Mouse (Mus musculus) left cerebral cortex, adult 6 months (tissue): ENCODE results near the gene Flad1. TPM values are rescaled to one million over a fixed set of nuclear protein-coding genes. Genes with fewer than 3 reads are reported as not detected.

Experiments
- long read RNA-seq, 2 experiments: library from polyadenylated mRNA; unstranded; transcript quantifications; one replicate each; pipeline ENCODE4 v2.0.0; 2019 to 2020
- polyA plus RNA-seq: library from polyadenylated mRNA; unstranded; fragments of <200 nt; fragmentation: Nextera tagmentation; gene quantifications from 2 replicates; pipeline ENCODE4 v1.2.3, GENCODE M21; 2021

Flad1 gene
- polyA plus RNA-seq, result 22.6 and 32.3 TPM in 2 replicates
- long read RNA-seq, experiment 1, transcript Flad1-202 (8 exons, 2,238 nt), result minor isoform, 25 of 182 reads
- long read RNA-seq, experiment 1, transcript Flad1-204 (8 exons, 2,892 nt), result major isoform, 86 of 182 reads
- long read RNA-seq, experiment 1, partial matches to known transcripts, result 11 of 182 reads
- long read RNA-seq, experiment 1, other reads (novel, unspliced or antisense), result 60 of 182 reads
- long read RNA-seq, experiment 2, transcript Flad1-204 (8 exons, 2,892 nt), result major isoform, 17 of 37 reads
- long read RNA-seq, experiment 2, transcript Flad1-202 (8 exons, 2,238 nt), result minor isoform, 5 of 37 reads
- long read RNA-seq, experiment 2, partial matches to known transcripts, result 5 of 37 reads
- long read RNA-seq, experiment 2, other reads (novel, unspliced or antisense), result 10 of 37 reads

DNA sequence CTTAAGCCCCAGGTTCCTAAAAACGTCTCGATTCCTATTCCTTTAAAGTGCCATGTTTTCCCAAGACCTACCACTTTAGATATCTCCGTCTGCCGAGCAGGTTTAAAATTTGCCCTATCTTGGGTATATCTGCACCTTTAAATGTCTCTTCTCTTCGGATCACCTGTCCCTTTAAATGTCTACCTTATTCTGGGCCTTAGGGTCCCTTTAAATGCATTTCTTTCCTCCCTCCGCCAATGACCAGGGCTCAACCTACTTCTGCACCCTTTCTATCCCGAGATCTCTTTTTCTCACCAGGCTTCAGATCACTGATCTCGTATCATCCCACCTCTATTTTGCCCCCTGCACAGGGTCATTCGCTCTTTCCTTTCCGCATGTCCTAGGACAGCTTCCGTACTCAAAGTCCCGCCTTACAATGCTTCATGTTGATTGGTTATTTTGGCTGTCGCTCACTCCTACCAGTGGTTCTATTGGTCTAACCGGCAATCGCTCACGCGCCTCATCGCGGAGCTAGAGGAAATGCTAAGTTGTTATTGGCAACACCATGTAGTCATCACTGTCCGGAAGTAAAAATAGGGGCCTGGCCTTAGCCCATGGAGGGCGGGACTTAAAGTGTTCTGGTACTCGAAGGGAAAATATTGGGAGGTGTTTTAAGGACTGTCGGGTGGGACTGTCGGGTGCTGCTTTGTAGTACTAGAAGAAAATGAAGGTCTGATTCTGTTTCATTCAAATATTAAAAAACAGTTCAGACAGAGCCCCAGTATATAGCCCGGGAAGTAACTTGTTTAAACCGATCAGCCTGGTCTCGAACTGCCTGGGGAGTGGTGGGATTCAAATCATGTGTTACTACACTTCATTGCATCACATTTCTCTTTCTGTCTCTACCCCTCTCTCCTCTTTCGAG, at the start of gene Flad1:
Flad1 (minus strand) TSS at position 381 of the 904 bp plus-strand sequence.

DNA sequence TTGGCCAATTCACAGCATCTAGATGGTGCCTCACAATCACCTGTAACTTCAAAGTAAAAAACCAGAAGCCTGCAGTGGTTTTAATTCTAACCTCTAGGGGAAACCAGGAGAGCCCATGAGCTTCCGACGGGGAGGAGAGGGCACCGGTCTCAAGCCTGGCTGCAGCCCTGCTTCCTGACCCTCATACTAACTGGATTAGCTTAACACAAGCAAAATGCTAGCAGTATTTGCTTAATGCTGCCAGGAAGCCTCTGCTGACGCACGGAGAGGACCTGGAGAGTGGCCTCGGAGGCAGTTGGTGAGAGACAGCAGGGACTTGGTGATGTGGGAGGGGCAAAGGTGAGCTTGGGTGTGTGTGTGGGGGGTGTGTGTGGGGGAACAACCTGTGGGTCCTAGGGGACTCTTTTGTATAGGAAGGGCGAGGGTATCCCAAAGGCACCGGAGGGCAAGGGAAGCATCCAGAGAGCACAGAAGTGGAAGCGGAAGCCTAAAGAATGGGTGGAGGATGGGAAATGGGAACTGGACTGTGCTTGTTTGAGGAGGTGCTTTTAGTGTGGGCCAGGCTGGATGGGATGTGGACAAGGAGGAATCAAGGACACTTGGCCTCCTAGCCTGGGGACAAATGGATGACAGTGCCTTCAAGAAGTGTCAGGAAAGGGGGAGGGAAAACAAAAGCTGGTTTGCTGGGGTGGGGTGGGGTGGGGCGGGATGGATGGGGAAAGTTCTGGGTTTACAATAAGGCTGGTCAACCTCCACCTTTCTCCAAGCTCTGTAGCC, 42.9 kb upstream of the Flad1 start, which contains the start of gene Pmvk:
Pmvk (plus strand) TSS at position 141 of the 777 bp plus-strand sequence.

DNA sequence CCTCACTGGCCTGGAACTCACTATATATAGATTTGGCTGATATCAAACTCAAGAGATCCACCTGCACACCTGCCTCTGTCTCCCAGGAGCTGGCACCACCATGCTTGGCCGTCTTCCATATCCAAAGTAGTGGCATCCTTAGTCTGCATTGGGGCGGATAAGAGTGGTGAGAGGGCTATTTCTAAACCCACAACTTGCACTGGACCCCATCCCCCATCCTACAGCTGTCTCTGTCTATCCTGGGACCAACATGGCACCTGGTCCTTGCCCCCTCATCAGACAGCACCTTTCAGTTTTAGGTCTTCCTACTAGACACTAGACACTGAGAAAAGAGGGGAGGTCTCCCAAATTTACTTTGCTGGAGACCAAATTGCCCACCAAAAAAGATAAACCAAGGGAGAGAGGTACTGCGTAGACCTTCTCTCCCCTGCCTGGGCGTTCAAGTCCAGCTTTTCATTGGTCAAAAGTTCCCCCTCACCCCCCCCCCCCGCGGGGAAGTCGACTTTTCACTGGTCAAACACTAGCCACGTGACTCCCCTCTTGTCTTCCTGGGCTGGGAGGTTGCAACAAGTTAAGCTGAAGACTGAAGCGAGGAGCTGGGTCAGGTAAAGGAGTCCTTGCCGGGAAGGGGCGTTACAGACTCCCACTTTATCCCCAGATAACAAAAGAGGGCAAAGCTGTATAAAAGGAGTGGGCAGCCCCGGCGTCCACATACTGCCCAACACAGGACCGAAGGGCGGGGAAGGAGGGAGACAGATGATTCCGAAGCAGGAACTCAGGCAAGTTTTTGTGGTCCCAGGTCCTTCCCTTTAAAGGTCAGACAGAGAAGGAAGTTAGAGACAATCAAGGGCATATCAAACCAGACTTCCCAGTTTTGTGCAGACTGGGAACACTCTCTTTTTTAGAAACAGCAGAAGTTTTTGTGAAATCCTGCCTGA, 24.8 kb upstream of the Flad1 start, which contains the start of gene Pbxip1:
Pbxip1 (plus strand) TSS at position 531 of the 938 bp plus-strand sequence.

DNA sequence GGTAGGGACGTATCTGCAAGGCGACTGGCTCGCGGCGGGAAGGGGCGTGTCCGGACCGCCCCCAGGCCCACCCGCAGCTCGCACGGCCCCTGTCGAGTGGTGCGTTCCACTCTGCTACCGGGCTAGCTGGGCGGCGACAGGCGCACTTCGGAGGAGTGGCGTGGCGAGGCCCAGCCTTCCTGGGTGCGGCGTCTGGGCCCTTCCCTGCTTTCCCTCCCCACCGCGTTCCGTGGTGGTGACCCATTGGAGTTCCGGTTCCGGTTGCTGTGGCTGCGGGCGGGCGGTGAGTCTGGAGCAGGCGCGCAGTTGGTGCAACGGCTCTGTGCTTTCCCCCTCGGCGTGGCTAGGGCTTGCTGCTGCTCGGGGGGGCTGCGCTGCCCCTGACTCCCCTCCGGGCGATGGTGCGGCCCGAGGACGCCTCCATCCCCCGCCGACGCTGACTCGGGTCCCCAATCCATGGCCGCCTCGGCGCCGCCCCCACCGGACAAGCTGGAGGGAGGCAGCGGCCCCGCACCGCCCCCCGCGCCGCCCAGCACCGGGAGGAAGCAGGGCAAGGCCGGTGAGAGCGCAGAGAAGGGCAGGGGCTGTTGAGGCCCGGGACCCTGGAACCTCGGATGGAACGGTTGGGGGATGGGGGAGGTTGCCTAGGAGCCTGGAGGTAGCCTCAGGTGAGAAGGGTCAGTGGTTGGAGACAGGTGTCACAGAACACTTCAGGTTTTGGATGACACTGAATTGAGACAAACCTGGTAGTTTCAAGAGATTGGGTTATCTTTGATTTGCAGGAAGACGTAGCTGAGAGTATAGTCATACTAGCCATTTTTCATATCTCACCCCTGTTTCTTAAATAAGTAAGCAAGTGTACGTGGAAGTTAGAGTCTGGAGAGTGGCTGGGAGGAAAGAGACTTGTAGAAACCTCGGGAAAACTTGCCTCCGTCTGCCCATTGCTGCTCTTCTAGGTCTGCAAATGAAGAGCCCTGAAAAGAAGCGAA, 18.8 kb upstream of the Flad1 start, which contains the start of gene Pygo2:
Pygo2 (plus strand) TSS at position 44 of the 989 bp plus-strand sequence.

DNA sequence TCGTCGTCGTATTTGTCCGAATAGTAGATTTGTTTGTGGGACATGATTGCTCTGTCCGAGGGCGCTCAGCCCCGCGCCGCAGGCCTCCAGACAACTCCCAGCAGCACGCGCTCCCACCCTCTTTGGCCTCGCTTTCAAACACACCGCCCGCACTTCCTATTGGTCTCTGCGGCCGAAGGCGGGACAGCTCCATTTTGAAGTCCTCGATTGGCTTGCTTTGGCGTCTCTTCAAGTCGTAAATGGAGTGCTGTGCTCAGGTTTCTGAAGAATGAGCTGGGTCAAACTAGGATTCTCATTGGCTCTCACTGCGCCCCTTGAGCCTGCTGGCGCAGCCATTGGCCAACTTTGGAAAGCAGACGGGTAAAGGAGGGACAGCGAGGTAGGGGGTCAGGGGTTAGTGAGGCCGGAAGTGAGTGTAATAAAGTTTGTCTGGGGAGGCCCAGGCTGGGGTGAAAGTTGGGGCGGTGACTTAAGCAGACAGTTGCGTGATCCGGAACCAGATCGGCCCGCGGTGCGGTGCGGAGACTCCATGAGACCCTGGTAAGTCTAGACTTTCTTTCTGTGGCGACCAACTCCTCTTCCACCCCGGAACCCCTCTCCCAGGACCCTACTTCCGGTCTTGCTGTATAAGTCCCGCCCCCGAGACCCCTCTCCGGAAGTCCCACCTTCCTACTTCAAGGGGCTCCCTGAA, 6.6 kb upstream of the Flad1 start, which contains the start of the genes Cks1b and Shc1:
Cks1b (minus strand) TSS at position 214 of the 691 bp plus-strand sequence.
Shc1 (plus strand) TSS at position 274 of the 691 bp plus-strand sequence.

DNA sequence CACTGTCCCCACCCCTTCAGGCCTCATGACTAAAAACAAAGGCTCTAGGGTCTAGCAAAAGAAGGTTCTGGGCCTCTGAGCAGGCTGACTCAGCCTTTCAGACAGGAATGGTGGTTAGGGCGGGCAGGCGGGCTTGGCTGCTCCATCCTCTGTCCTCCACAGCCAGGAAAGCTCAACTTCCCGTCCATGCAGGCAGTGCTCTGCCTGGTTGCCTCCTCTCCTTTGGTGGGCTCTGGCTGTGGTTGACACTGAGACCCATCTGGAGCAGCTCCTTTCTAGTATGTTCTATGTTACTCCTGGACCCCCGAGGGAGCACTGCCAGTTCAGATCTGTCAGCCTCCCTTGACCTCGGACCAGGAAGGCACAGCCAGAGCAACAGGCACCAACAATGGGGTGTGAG, 9.0 kb downstream of the Flad1 start, which contains the start of gene Lenep:
Lenep (minus strand) TSS at position 101 of the 400 bp plus-strand sequence.

DNA sequence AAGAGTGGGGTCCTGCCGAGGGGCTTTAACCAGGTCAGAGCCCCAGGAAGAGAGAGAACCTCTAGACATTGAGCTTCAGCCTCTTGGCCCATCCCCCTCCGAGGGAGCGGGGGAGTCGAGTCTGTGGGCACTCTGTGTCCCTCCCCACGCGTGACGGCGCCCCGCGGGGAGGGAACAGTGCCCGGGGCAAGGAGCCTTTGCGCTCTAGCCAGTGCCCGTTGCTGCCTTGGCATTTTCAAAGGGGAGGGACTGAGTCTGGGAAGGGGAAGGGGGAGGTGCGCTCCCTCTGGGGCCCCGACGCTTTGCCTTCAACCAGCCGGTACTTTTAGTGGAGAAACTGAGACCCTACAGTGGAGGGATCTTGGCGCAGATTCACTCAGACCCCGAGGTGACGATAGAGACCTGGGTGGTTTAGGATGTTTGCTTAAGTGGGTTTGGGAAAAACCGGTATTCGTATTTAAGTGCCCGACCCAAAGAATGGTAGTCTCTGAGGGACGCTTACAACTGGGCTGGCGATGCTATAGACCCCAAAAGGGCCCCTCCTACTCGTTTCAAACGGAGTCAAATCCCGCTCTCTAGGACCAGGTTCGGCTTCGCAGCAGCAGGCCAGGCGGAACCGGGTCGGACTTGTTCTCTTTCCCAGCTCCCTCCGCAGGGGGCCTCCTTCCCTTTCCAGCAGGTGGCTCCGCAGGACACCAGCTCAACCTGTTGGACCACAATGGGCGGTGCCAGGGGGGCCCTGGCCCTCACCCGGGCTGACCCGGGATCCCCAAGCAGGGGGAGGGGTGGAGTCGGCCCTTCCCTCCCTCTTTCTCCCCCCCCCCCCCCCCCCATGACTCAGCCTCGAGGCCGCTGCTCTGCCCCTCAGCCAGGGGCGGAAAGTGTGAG, 17.4 kb downstream of the Flad1 start, which contains the start of gene Zbtb7b:
Zbtb7b (minus strand) TSS at position 771 of the 888 bp plus-strand sequence.

DNA sequence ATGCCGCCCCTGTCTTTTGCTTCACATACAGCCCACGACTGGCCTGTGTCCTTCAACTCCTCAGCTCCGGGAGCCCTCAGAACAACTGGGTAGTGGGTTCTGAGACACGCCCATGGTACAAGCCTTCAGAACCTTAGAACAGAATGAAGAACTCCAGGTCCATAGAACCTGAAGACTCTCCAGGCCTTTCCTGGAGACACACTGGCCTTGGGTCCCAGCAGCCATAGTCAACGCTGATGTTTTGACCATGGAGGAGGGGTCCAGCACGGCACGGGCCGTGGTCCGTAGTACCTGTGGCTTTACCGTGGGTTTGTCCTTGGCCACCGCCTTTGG, 46.6 kb downstream of the Flad1 start, which contains the start of gene Dcst1:
Dcst1 (minus strand) TSS at position 101 of the 333 bp plus-strand sequence.

DNA sequence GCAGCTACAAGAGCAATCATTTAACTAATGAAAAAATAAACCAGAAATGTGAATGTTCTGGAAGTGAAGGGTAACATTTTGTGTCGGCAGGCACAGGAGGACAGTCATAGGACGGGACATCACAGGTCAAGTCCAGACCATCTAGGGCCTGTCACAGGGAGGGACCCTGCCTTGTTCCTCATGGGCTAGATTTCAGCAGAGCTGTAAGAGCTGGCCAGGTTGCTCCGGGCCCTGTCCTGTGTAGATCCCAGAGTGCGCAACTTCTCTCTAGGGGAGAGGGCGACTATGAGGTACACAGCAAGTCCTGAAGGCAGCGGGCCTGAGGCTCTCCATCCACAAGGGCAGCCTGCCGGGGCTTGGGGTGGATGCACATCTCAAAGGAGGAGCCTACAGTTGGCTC, 50.0 kb downstream of the Flad1 start, which contains the start of gene Dcst2:
Dcst2 (plus strand) TSS at position 301 of the 400 bp plus-strand sequence.

Other genes starting within 250 kb of the Flad1 start
- 3.0 and 3.7 TPM in 2 replicates for gene Clk2, start 247.1 kb downstream of the Flad1 start, polyA plus RNA-seq
- gene Scamp3, start 234.4 kb downstream of the Flad1 start, polyA plus RNA-seq, result 65.4 and 69.8 TPM in 2 replicates
- 8.2 and 15.5 TPM in 2 replicates for gene Fam189b, start 228.7 kb downstream of the Flad1 start, polyA plus RNA-seq
- 24.1 and 25.8 TPM in 2 replicates for gene Gba, start 208.9 kb downstream of the Flad1 start, polyA plus RNA-seq
- gene Thbs3, start 196.7 kb downstream of the Flad1 start, polyA plus RNA-seq, result 8.3 and 12.0 TPM in 2 replicates
- gene Mtx1, start 184.8 kb downstream of the Flad1 start, polyA plus RNA-seq, result 121 and 135 TPM in 2 replicates
- gene Muc1, start 182.8 kb downstream of the Flad1 start, polyA plus RNA-seq, result 0.20 and 0.34 TPM in 2 replicates
- 209 and 223 TPM in 2 replicates for gene Krtcap2, start 165.9 kb downstream of the Flad1 start, polyA plus RNA-seq
- gene Trim46, start 165.6 kb downstream of the Flad1 start, polyA plus RNA-seq, result 23.1 and 27.4 TPM in 2 replicates
- 276 and 277 TPM in 2 replicates for gene Dpm3, start 152.5 kb downstream of the Flad1 start, polyA plus RNA-seq
- 48.6 and 65.6 TPM in 2 replicates for gene Slc50a1, start 141.3 kb downstream of the Flad1 start, polyA plus RNA-seq
- gene Efna1, start 130.7 kb downstream of the Flad1 start, polyA plus RNA-seq, result 11.1 and 12.0 TPM in 2 replicates
- 5.6 and 31.3 TPM in 2 replicates for gene Efna3, start 88.9 kb downstream of the Flad1 start, polyA plus RNA-seq
- gene Efna4, start 73.8 kb downstream of the Flad1 start, polyA plus RNA-seq, result 0.30 and 0.44 TPM in 2 replicates
- gene Adam15, start 61.9 kb downstream of the Flad1 start, polyA plus RNA-seq, result 21.3 and 43.1 TPM in 2 replicates
- not detected in 2 replicates for gene Dcst2, start 49.9 kb downstream of the Flad1 start, polyA plus RNA-seq
- 1.9 and 2.3 TPM in 2 replicates for gene Dcst1, start 46.6 kb downstream of the Flad1 start, polyA plus RNA-seq
- 0.49 and 1.2 TPM in 2 replicates for gene Zbtb7b, start 17.1 kb downstream of the Flad1 start, polyA plus RNA-seq
- gene Lenep, start 9.1 kb downstream of the Flad1 start, polyA plus RNA-seq, result not detected in 2 replicates
- gene Cks1b, start 6.5 kb upstream of the Flad1 start, polyA plus RNA-seq, result 8.9 and 10.6 TPM in 2 replicates
- gene Shc1, start 6.6 kb upstream of the Flad1 start, polyA plus RNA-seq, result 4.1 and 4.9 TPM in 2 replicates
- 5.5 and 11.4 TPM in 2 replicates for gene Pygo2, start 18.3 kb upstream of the Flad1 start, polyA plus RNA-seq
- gene Pbxip1, start 24.8 kb upstream of the Flad1 start, polyA plus RNA-seq, result 15.4 and 16.1 TPM in 2 replicates
- gene Pmvk, start 42.7 kb upstream of the Flad1 start, polyA plus RNA-seq, result 66.6 and 78.2 TPM in 2 replicates
- gene Kcnn3, start 108.3 kb upstream of the Flad1 start, polyA plus RNA-seq, result 2.5 and 4.1 TPM in 2 replicates